Mouse (Mus musculus) thymus, postnatal 36 days (tissue): ENCODE data around the gene Eif4e.
A peak's percentile ranks its signal among the peaks of the same experiment; 100 is the strongest.
"Not testable (repeated sequence)": the region's sequence is repeated elsewhere in the genome, so short reads cannot be mapped to it uniquely, and the experiment has no call there.

ENCODE experiments used
- DNase-seq, 2 experiments: peaks; one replicate each; pipeline ENCODE4 v3.0.0; 2022; ENCODE audit warnings: mixed read lengths in 2 of 2

Eif4e gene

DNA sequence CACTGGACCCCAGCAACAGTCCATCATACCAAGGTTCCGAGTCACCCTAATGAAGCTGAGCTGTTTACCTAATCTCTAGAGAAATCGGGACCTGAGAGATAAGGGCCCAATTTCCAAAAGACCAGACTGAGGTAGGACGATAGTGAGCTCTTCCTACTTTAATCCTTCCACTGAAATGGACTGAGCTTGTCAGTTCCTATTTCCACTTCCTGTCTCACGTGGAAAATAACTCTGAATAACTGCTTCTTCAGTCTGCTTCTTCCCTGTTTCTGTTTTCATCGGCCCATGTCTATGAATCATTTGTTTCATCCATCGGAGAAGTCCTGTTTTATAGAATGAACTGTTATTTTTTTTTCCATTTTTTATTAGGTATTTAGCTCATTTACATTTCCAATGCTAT lies 6.8 kb upstream of the Eif4e start:
- no peak for DNase-seq

GRCm38 (mm10) chr3:138523956-138524355 lies 2.0 kb upstream of the Eif4e start:
- no peak for DNase-seq

GRCm38 (mm10) chr3:138525494-138525893 lies 485 bp upstream of the Eif4e start:
- no peak for DNase-seq

GRCm38 (mm10) chr3:138526916-138527666 lies 1.1 kb downstream of the Eif4e start:
- peak; percentile 95 to 98 for DNase-seq

DNA sequence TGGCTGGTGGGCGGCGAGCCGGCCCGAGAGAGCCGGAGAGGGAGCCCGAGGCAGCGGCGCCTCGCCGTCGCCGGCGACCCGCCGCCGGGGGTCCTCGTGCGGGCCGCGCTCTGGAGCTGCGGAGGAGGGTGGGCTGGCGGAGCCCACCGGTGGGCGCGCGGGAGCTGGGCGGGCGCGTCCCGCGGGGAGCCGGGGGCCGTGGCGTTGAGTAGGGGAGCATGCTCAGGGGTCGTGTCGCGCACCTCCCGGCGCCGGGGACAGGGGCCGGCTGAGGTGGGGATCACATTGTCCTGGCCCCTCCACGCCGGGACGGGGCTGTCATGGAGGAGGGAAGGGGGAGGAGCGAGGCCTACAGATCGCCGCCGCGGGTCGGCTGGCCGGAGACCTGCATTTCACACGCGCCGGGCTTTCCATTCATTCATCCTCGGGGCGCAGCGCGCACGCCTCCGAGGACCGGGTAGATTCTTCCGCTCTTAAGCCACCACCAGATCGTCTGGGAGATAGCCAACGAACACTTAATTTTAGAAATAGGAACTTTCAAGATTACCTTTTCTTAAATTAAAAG lies 1.8 kb downstream of the Eif4e start:
- DNase-seq = peak; percentile 52 to 72

DNA sequence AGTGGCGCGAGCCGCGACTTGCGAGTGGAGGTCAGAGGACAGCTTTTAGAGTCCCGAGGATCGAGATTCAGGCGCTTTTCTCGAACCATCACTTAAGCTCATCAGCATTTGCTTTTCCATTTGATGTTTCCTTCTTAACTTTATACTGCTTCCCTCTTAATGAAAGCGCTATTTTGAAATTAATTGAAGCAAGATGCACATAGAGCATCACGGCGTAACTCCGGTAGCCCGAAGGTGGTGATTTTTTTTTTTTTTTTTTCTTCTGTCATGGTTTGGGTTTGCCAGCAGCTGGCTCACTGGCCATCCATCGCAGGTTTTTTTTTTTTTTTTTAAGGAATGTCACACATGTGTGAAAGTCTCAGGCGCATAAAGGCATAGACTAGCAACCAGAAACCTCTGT lies 2.3 kb downstream of the Eif4e start:
- DNase-seq = no peak

- no peak for DNase-seq
These were observed 4.8 kb downstream of the Eif4e start for GRCm38 (mm10) chr3:138530578-138531478.

DNA sequence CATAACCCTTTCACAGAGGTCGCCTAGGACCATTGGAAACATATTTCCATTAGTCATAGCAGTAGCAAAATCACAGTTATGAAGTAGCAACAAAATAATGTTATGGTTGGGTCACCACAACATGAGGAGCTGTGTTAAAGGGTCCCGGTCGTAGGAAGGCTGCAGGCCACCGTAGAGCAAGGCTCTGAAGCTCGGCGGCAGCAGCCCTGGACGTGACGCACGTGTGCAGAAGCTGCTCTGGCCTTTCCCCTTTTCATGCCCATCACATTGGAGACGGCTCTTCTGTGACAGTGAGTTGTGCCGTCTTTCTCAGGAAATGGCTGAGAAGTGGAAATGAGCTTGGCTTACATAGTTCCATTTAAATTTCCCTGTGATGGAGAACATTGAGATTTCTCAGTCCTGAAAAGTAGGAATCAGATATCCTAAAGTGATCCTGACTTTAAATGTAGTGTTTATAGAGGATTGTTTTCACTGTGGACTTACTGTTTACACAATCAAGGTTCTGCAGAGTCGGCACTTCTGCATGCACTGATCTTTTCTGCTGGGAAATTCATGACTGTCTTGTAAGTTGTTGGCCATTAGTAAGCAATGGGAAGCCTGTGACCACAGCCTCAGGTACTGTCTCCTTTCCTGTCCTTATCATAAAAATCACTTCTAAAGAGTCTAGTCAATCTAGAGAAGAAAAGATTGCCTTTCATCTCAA lies 5.7 kb downstream of the Eif4e start:
- DNase-seq = no peak

GRCm38 (mm10) chr3:138532764-138533163 lies 6.8 kb downstream of the Eif4e start:
- no peak for DNase-seq

GRCm38 (mm10) chr3:138536031-138536430 lies 10.1 kb downstream of the Eif4e start:
- no peak for DNase-seq

GRCm38 (mm10) chr3:138542621-138543020 lies 16.6 kb downstream of the Eif4e start:
- no peak for DNase-seq

GRCm38 (mm10) chr3:138544117-138544516 lies 18.1 kb downstream of the Eif4e start:
- DNase-seq = no peak

DNA sequence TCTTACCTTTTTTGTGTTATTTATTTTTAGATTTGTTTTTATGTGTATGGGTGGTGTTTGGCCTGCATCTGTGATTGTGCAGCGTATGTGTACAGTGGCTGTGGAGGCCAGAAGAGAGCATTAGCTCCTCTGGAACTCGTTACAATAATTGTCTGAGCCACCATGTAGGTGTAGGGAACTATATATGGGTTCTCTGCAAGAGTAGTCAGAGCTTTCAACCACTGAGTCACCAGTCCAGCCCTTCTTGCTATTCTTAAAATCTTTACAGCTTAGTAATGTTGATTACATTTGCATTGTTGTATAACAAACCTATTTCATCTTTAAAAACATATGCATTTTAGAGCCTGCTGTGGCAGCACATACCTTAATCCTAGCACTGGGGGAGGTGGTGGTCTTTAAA lies 20.7 kb downstream of the Eif4e start:
- DNase-seq = no peak

DNA sequence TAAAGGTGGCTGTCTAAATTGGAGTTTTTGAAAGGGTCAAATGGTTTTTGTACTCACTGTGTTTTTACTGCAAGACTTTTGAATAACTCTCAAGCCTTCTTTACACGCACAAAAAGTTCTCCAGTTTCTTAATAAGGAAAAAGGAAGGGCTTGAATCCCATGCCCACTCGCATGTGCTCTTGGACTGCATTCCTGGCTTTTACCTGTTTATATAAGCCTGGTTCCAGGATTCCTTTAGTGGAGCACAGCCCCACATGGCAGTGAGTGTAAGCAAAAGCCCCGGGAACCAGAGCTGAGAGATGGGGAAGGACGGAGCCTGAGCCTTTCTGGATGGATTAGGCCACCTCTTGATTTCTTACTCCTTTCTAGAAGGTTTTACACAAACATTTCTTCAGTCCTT lies 23.1 kb downstream of the Eif4e start:
- no peak for DNase-seq

GRCm38 (mm10) chr3:138550336-138551123 lies 24.6 kb downstream of the Eif4e start:
- no peak for DNase-seq

- DNase-seq = not testable (repeated sequence)
These were observed 29.3 kb downstream of the Eif4e start for GRCm38 (mm10) chr3:138555279-138555678.

- DNase-seq = no peak
These were observed 32.5 kb downstream of the Eif4e start for GRCm38 (mm10) chr3:138558529-138558928.

- no peak for DNase-seq
These were observed 34.3 kb downstream of the Eif4e start for GRCm38 (mm10) chr3:138560242-138560641.

GRCm38 (mm10) chr3:138560886-138561285 lies 34.9 kb downstream of the Eif4e start:
- DNase-seq = no peak

DNA sequence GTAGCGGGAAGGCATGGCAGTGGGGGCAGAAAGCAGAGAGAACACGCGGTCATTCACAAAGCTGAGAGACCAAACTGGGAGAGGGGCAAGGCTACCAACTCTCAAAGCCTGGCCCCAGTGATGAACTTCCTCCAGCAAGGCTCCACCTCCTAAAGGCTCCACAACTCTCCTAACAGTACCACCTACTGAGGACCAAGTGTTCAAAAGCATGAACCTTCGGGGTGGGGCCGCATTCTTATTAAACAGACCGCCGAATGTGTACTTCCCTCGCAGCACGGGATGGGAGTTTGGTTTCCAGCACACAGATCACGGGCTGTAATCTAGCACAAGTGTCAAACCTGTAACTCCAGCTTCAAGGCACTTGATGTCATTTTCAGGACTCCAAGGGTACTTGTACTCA lies 52.9 kb downstream of the Eif4e start:
- DNase-seq = no peak

DNA sequence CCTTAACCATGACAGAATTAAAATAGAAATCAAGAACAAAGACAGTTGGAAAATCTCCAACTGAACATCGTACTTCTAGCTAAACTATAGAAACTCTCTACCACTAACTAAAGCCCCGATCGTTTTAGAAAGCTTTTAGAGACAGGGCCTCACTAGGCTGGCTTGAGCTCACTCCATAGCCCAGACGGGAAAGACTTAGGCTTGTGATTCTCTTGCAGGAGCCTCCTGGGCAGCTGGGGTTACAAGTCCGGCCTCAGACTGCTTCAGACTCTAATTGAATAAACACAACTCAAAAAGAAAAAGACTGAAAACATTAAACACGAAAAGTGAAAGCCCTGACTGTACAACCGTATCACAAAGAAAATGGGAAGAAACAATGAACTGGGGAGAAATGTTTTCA lies 60.2 kb downstream of the Eif4e start:
- no peak for DNase-seq

DNA sequence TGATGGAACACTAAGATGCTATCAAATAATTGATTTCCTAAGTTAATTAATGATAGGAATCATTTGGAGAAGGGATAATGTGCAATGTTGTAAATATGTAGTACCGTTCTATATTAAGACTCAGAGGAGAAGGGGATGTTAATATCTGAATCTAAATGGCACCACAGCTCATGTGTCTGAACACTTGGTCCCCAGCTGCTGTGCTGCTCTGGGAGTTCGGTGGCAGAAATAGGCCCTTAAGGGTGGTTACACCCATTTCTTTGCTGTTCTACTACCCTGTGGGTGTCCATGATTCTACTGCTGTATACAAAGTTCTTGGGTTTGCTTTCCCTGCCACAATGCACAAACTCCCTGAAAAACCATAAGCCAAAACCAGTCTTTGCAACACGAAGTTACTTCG lies 61.2 kb downstream of the Eif4e start:
- DNase-seq = no peak
